Mouse (Mus musculus) myocyte (in vitro differentiated cells): ENCODE measurements around the gene Bik.

Experiments used
- E2F4 ChIP-seq: IDR thresholded peaks from one replicate; pipeline ENCODE4 v1.6.1; 2011; ENCODE audit warnings: mild to moderate bottlenecking, control low read depth, moderate library complexity; ENCODE audit not compliant: insufficient read depth
- MAX ChIP-seq: IDR thresholded peaks from one replicate; pipeline ENCODE4 v1.6.1; 2011; ENCODE audit warnings: low read depth, mild to moderate bottlenecking, control low read depth
- MYOD1 ChIP-seq, 3 experiments: IDR thresholded peaks; one replicate each; pipeline ENCODE4 v1.6.1; 2011; ENCODE audit warnings: control low read depth in 2 of 3, low read depth in 2 of 3, mild to moderate bottlenecking in 2 of 3, moderate library complexity in 1 of 3; ENCODE audit not compliant: insufficient read length in 2 of 3, control insufficient read depth in 1 of 3
- POLR2A ChIP-seq: IDR thresholded peaks from one replicate; pipeline ENCODE4 v1.6.1; 2011; ENCODE audit warnings: low read depth, mild to moderate bottlenecking, control low read depth, moderate library complexity; ENCODE audit not compliant: insufficient read length
- TCF12 ChIP-seq: IDR thresholded peaks from one replicate; pipeline ENCODE4 v1.6.1; 2011; ENCODE audit warnings: mild to moderate bottlenecking, control low read depth; ENCODE audit not compliant: poor library complexity, insufficient read depth, severe bottlenecking
- USF1 ChIP-seq: IDR thresholded peaks from one replicate; pipeline ENCODE4 v1.6.1; 2011; ENCODE audit warnings: low read depth, mild to moderate bottlenecking, control low read depth, moderate library complexity

GRCm38 (mm10) chr15:83523638-83524332 lies 2.9 kb upstream of the Bik start:
- TF ChIP-seq MAX (no peak), POLR2A (no peak), USF1 (no peak), TCF12 (no peak), E2F4 (no peak), MYOD1 (IDR thresholded peaks at IDR 0.05; ENCODE audit: control insufficient read depth in 1 of 3, insufficient read length in 2 of 3, low read depth in 2 of 3) (no peak)
